Mouse (Mus musculus): Measurements from ENCODE around the gene Zfp346. TPM values are rescaled to one million over a fixed set of nuclear protein-coding genes. Genes with fewer than 3 reads are reported as not detected.
A peak's percentile ranks its signal among the peaks of the same experiment; 100 is the strongest.

The Zfp346 gene
- polyA plus RNA-seq, 1 experiment, result 64.0 TPM

GRCm38 (mm10) chr13:55174347-55174746, 69.2 kb downstream of the Zfp346 start:
- Histone ChIP-seq H3K36me3 (ENCODE audit: control insufficient read depth, insufficient read depth) (no peaks in the 10 kb centered on the region), H3K79me2 (ENCODE audit: control insufficient read depth, insufficient read depth) (no peaks in the 10 kb centered on the region), H3K4me3 (no peak overlapping the region), H3K27me3 (ENCODE audit: control insufficient read depth, insufficient read depth, insufficient read length) (no peaks in the 10 kb centered on the region), H3ac (ENCODE audit: control insufficient read depth, insufficient read length) (no peak overlapping the region), H3K4me2 (ENCODE audit: low read depth) (no peak overlapping the region)
- no peak for TF ChIP-seq REST (IDR thresholded peaks at IDR 0.05; ENCODE audit: insufficient read depth, insufficient read length)
- peak in 2 of 3 experiments; percentile 50 to 58 for TF ChIP-seq MYOG (IDR thresholded peaks at IDR 0.05; ENCODE audit: control insufficient read depth in 1 of 3, insufficient read depth in 1 of 3, insufficient read length in 2 of 3, low read depth in 2 of 3)
- no peak for TF ChIP-seq TCF3 (IDR thresholded peaks at IDR 0.05; ENCODE audit: insufficient read length, low read depth)
- no peak for TF ChIP-seq USF1 (IDR thresholded peaks at IDR 0.05; ENCODE audit: low read depth)
- TF ChIP-seq CEBPB (IDR thresholded peaks at IDR 0.05; ENCODE audit: insufficient read depth, poor library complexity, severe bottlenecking), result no peak
- peak in 2 of 3 experiments; percentile 40 to 52 for TF ChIP-seq MYOD1 (IDR thresholded peaks at IDR 0.05; ENCODE audit: control insufficient read depth in 1 of 3, insufficient read length in 2 of 3, low read depth in 2 of 3)
- no peak for TF ChIP-seq MAX (IDR thresholded peaks at IDR 0.05; ENCODE audit: low read depth)
- no peak for TF ChIP-seq E2F4 (IDR thresholded peaks at IDR 0.05; ENCODE audit: insufficient read depth)
- no peak for TF ChIP-seq SRF (IDR thresholded peaks at IDR 0.05; ENCODE audit: control insufficient read depth, insufficient read length, low read depth)
- TF ChIP-seq TCF12 (IDR thresholded peaks at IDR 0.05; ENCODE audit: insufficient read depth, poor library complexity, severe bottlenecking), result no peak

- H3K27me3 ChIP-seq (ENCODE audit: control insufficient read depth, insufficient read depth, insufficient read length), result no peaks in the 10 kb centered on the region
- no peak overlapping the region for H3ac ChIP-seq (ENCODE audit: control insufficient read depth, insufficient read length)
- TF ChIP-seq MYOD1 (IDR thresholded peaks at IDR 0.05; ENCODE audit: control insufficient read depth in 1 of 3, insufficient read length in 2 of 3, low read depth in 2 of 3), result no peak
- no peak for TF ChIP-seq CEBPB (IDR thresholded peaks at IDR 0.05; ENCODE audit: insufficient read depth, poor library complexity, severe bottlenecking)
- TF ChIP-seq REST (IDR thresholded peaks at IDR 0.05; ENCODE audit: insufficient read depth, insufficient read length), result no peak
- TF ChIP-seq POLR2A (IDR thresholded peaks at IDR 0.05; ENCODE audit: insufficient read length, low read depth), result no peak
- no peak for TF ChIP-seq SRF (IDR thresholded peaks at IDR 0.05; ENCODE audit: control insufficient read depth, insufficient read length, low read depth)
- no peak for TF ChIP-seq POLR2AphosphoS2 (IDR thresholded peaks at IDR 0.05; ENCODE audit: insufficient read length, low read depth)
- TF ChIP-seq MAX (IDR thresholded peaks at IDR 0.05; ENCODE audit: low read depth), result no peak
- no peak for TF ChIP-seq TCF3 (IDR thresholded peaks at IDR 0.05; ENCODE audit: insufficient read length, low read depth)
- no peak for TF ChIP-seq USF1 (IDR thresholded peaks at IDR 0.05; ENCODE audit: low read depth)
- no peak for TF ChIP-seq TCF12 (IDR thresholded peaks at IDR 0.05; ENCODE audit: insufficient read depth, poor library complexity, severe bottlenecking)
- no peak for TF ChIP-seq MYOG (IDR thresholded peaks at IDR 0.05; ENCODE audit: control insufficient read depth in 1 of 3, insufficient read depth in 1 of 3, insufficient read length in 2 of 3, low read depth in 2 of 3)
- no peak for TF ChIP-seq E2F4 (IDR thresholded peaks at IDR 0.05; ENCODE audit: insufficient read depth)
- H3K4me2 ChIP-seq (ENCODE audit: low read depth), result no peak overlapping the region
- no peaks in the 10 kb centered on the region for H3K36me3 ChIP-seq (ENCODE audit: control insufficient read depth, insufficient read depth)
- H3K79me2 ChIP-seq (ENCODE audit: control insufficient read depth, insufficient read depth), result no peaks in the 10 kb centered on the region
- no peak overlapping the region for H3K4me3 ChIP-seq
These were observed 71.2 kb downstream of the Zfp346 start for GRCm38 (mm10) chr13:55176265-55176664.

GRCm38 (mm10) chr13:55177903-55178496, 72.9 kb downstream of the Zfp346 start:
- no peak overlapping the region for H3ac ChIP-seq (ENCODE audit: control insufficient read depth, insufficient read length)
- H3K27me3 ChIP-seq (ENCODE audit: control insufficient read depth, insufficient read depth, insufficient read length), result no peaks in the 10 kb centered on the region
- no peak overlapping the region for H3K4me3 ChIP-seq
- H3K79me2 ChIP-seq (ENCODE audit: control insufficient read depth, insufficient read depth), result no peaks in the 10 kb centered on the region
- no peak overlapping the region for H3K4me2 ChIP-seq (ENCODE audit: low read depth)
- TF ChIP-seq POLR2A (IDR thresholded peaks at IDR 0.05; ENCODE audit: insufficient read length, low read depth) (no peak), E2F4 (IDR thresholded peaks at IDR 0.05; ENCODE audit: insufficient read depth) (no peak), TCF12 (IDR thresholded peaks at IDR 0.05; ENCODE audit: insufficient read depth, poor library complexity, severe bottlenecking) (no peak), MYOD1 (IDR thresholded peaks at IDR 0.05; ENCODE audit: control insufficient read depth in 1 of 3, insufficient read length in 2 of 3, low read depth in 2 of 3) (no peak), REST (IDR thresholded peaks at IDR 0.05; ENCODE audit: insufficient read depth, insufficient read length) (no peak), TCF3 (IDR thresholded peaks at IDR 0.05; ENCODE audit: insufficient read length, low read depth) (no peak), MYOG (IDR thresholded peaks at IDR 0.05; ENCODE audit: control insufficient read depth in 1 of 3, insufficient read depth in 1 of 3, insufficient read length in 2 of 3, low read depth in 2 of 3) (no peak), SRF (IDR thresholded peaks at IDR 0.05; ENCODE audit: control insufficient read depth, insufficient read length, low read depth) (no peak), CEBPB (IDR thresholded peaks at IDR 0.05; ENCODE audit: insufficient read depth, poor library complexity, severe bottlenecking) (no peak), USF1 (IDR thresholded peaks at IDR 0.05; ENCODE audit: low read depth) (no peak), MAX (IDR thresholded peaks at IDR 0.05; ENCODE audit: low read depth) (no peak), POLR2AphosphoS2 (IDR thresholded peaks at IDR 0.05; ENCODE audit: insufficient read length, low read depth) (no peak)
- no peaks in the 10 kb centered on the region for H3K36me3 ChIP-seq (ENCODE audit: control insufficient read depth, insufficient read depth)

GRCm38 (mm10) chr13:55178556-55178955, 73.4 kb downstream of the Zfp346 start:
- no peak for TF ChIP-seq MYOD1 (IDR thresholded peaks at IDR 0.05; ENCODE audit: control insufficient read depth in 1 of 3, insufficient read length in 2 of 3, low read depth in 2 of 3)
- TF ChIP-seq TCF3 (IDR thresholded peaks at IDR 0.05; ENCODE audit: insufficient read length, low read depth), result no peak
- TF ChIP-seq MAX (IDR thresholded peaks at IDR 0.05; ENCODE audit: low read depth), result no peak
- no peaks in the 10 kb centered on the region for H3K36me3 ChIP-seq (ENCODE audit: control insufficient read depth, insufficient read depth)
- H3K4me3 ChIP-seq, result no peak overlapping the region
- H3K4me2 ChIP-seq (ENCODE audit: low read depth), result no peak overlapping the region
- H3ac ChIP-seq (ENCODE audit: control insufficient read depth, insufficient read length), result no peak overlapping the region
- no peaks in the 10 kb centered on the region for H3K27me3 ChIP-seq (ENCODE audit: control insufficient read depth, insufficient read depth, insufficient read length)
- no peaks in the 10 kb centered on the region for H3K79me2 ChIP-seq (ENCODE audit: control insufficient read depth, insufficient read depth)

- no peaks in the 10 kb centered on the region for H3K79me2 ChIP-seq (ENCODE audit: control insufficient read depth, insufficient read depth)
- H3ac ChIP-seq (ENCODE audit: control insufficient read depth, insufficient read length), result no peak overlapping the region
- no peak overlapping the region for H3K4me3 ChIP-seq
- TF ChIP-seq CEBPB (IDR thresholded peaks at IDR 0.05; ENCODE audit: insufficient read depth, poor library complexity, severe bottlenecking) (no peak), POLR2A (IDR thresholded peaks at IDR 0.05; ENCODE audit: insufficient read length, low read depth) (no peak), MYOG (IDR thresholded peaks at IDR 0.05; ENCODE audit: control insufficient read depth in 1 of 3, insufficient read depth in 1 of 3, insufficient read length in 2 of 3, low read depth in 2 of 3) (no peak), TCF12 (IDR thresholded peaks at IDR 0.05; ENCODE audit: insufficient read depth, poor library complexity, severe bottlenecking) (no peak), SRF (IDR thresholded peaks at IDR 0.05; ENCODE audit: control insufficient read depth, insufficient read length, low read depth) (no peak), REST (IDR thresholded peaks at IDR 0.05; ENCODE audit: insufficient read depth, insufficient read length) (no peak), MAX (IDR thresholded peaks at IDR 0.05; ENCODE audit: low read depth) (no peak), TCF3 (IDR thresholded peaks at IDR 0.05; ENCODE audit: insufficient read length, low read depth) (no peak), MYOD1 (IDR thresholded peaks at IDR 0.05; ENCODE audit: control insufficient read depth in 1 of 3, insufficient read length in 2 of 3, low read depth in 2 of 3) (no peak), POLR2AphosphoS2 (IDR thresholded peaks at IDR 0.05; ENCODE audit: insufficient read length, low read depth) (no peak), USF1 (IDR thresholded peaks at IDR 0.05; ENCODE audit: low read depth) (no peak), E2F4 (IDR thresholded peaks at IDR 0.05; ENCODE audit: insufficient read depth) (no peak)
- H3K4me2 ChIP-seq (ENCODE audit: low read depth), result no peak overlapping the region
- H3K36me3 ChIP-seq (ENCODE audit: control insufficient read depth, insufficient read depth), result no peaks in the 10 kb centered on the region
- H3K27me3 ChIP-seq (ENCODE audit: control insufficient read depth, insufficient read depth, insufficient read length), result no peaks in the 10 kb centered on the region
These were observed 74.5 kb downstream of the Zfp346 start for GRCm38 (mm10) chr13:55179591-55179990.
